Mouse (Mus musculus) C2C12 (cell line): ENCODE measurements around the gene Tprkb.
"Not testable (repeated sequence)": the region's sequence is repeated elsewhere in the genome, so short reads cannot be mapped to it uniquely, and the experiment has no call there.

Experiments used
- CEBPB ChIP-seq: IDR thresholded peaks from one replicate; pipeline ENCODE4 v1.6.1; 2011; ENCODE audit warnings: low read depth, mild to moderate bottlenecking, control low read depth, moderate library complexity
- CTCF ChIP-seq: IDR thresholded peaks from one replicate; pipeline ENCODE4 v1.5.1; 2011; ENCODE audit not compliant: control insufficient read depth, insufficient read depth, insufficient read length
- FOSL1 ChIP-seq: IDR thresholded peaks from one replicate; pipeline ENCODE4 v1.8.0; 2011; ENCODE audit warnings: mild to moderate bottlenecking, low read length; ENCODE audit not compliant: poor library complexity, insufficient read depth, severe bottlenecking
- MAX ChIP-seq: IDR thresholded peaks from one replicate; pipeline ENCODE4 v1.6.1; 2011; ENCODE audit warnings: mild to moderate bottlenecking, control low read depth
- MYOD1 ChIP-seq: IDR thresholded peaks from one replicate; pipeline ENCODE4 v1.6.1; 2011; ENCODE audit warnings: low read depth; ENCODE audit not compliant: control insufficient read depth, insufficient read length
- MYOG ChIP-seq: IDR thresholded peaks from one replicate; pipeline ENCODE4 v1.6.1; 2011; ENCODE audit not compliant: control insufficient read depth, insufficient read length; ENCODE audit errors: extremely low read depth
- USF1 ChIP-seq: IDR thresholded peaks from one replicate; pipeline ENCODE4 v1.6.1; 2011; ENCODE audit warnings: low read depth, mild to moderate bottlenecking, control low read depth, moderate library complexity

- not testable (repeated sequence) for TF ChIP-seq CTCF, MAX, USF1, FOSL1, MYOG, MYOD1, CEBPB
Observed at GRCm38 (mm10) chr6:85866166-85866565, 45.5 kb upstream of the Tprkb start.
